Mouse (Mus musculus) heart, embryonic 16.5 days (tissue): ENCODE results near the gene Exosc8. TPM values are rescaled to one million over a fixed set of nuclear protein-coding genes. Genes with fewer than 3 reads are reported as not detected.
A peak's percentile ranks its signal among the peaks of the same experiment; 100 is the strongest.

Experiments
- ATAC-seq: fragments of 200-750 bp; cut with Nextera tagmentation; replicated peaks from 2 replicates; pipeline ENCODE4 v1.8.0; 2017; ENCODE audit warnings: moderate number of reproducible peaks; ENCODE audit not compliant: insufficient read depth, low FRiP score; ENCODE audit errors: extremely low read depth
- H3K27ac ChIP-seq: fragments of 300-500 bp; sonication (generic); 2 replicates; pipeline ENCODE4 v1.5.1; 2014; ENCODE audit warnings: mild to moderate bottlenecking, low read length, control low read depth, moderate library complexity
- H3K27me3 ChIP-seq: fragments of 300-500 bp; sonication (generic); 2 replicates; pipeline ENCODE4 v1.6.1; 2014; ENCODE audit warnings: low read length, mixed read lengths; ENCODE audit not compliant: control insufficient read depth, insufficient read depth
- H3K36me3 ChIP-seq: fragments of 300-500 bp; sonication (generic); 2 replicates; pipeline ENCODE4 v1.6.1; 2014; ENCODE audit not compliant: control insufficient read depth, insufficient read depth
- H3K4me1 ChIP-seq: fragments of 300-500 bp; sonication (generic); 2 replicates; pipeline ENCODE4 v1.6.1; 2014; ENCODE audit warnings: low read length, mixed read lengths; ENCODE audit not compliant: control insufficient read depth, insufficient read depth
- H3K4me2 ChIP-seq: fragments of 300-500 bp; sonication (generic); 2 replicates; pipeline ENCODE4 v1.6.1; 2014; ENCODE audit warnings: low read depth, mild to moderate bottlenecking, control low read depth, low read length
- H3K4me3 ChIP-seq: fragments of 300-500 bp; sonication (generic); 2 replicates; pipeline ENCODE4 v1.5.1; 2014; ENCODE audit warnings: mild to moderate bottlenecking, control low read depth, low read length
- H3K9ac ChIP-seq: fragments of 300-500 bp; sonication (generic); 2 replicates; pipeline ENCODE4 v1.6.1; 2014; ENCODE audit warnings: low read length, control low read depth
- H3K9me3 ChIP-seq: fragments of 300-500 bp; sonication (generic); replicated peaks from 2 replicates; pipeline ENCODE4 v1.6.1; 2016; ENCODE audit warnings: low read length; ENCODE audit not compliant: control insufficient read depth
- WGBS: fragments of 180-500 bp; shearing (Covaris S2); extraction: QIAGEN DNeasy Blood & Tissue Kit; methylation state at CpG from one replicate; pipeline ENCODE4 v1.1.7; 2014; 5-methylcytosine and 5-hydroxymethylcytosine counted together
- polyA plus RNA-seq: library from polyadenylated mRNA; unstranded; fragments of >200 nt; fragmentation: Nextera tagmentation; extraction: Ambion mirVana; gene quantifications from 2 replicates; pipeline ENCODE4 v1.2.1, GENCODE M21; 2015

Exosc8 gene
- polyA plus RNA-seq, 1 experiment from 2014 or later: 75.0 TPM

DNA sequence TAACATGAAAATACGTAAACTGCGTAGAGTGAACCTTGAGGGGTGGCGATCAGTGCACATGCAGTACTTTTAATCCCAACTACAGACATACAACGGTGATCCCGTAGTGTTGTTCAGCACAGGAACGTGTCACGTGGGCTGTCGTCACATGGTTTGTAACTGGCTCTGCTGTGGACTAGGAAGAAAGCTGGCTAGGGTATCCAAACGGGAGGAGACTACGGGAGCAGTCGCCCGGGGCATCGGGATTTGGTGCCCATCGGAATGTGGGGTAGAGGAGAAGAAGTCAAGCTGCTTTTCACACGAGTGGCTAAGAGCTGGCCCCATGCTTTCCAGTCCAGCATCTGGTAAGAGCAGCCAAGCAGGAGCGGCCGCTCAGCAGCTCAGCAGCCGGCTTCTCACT, 29.2 kb upstream of the Exosc8 start:
- Histone ChIP-seq H3K27me3 (no peaks in the 10 kb centered on the region), H3K36me3 (no peaks in the 10 kb centered on the region), H3K27ac (no peak overlapping the region), H3K4me2 (peak overlapping the region; percentile 49), H3K9me3 (no peaks in the 10 kb centered on the region), H3K9ac (peak overlapping the region; percentile 57; the same call in 1 of the 2 replicates), H3K4me1 (no peaks in the 10 kb centered on the region), H3K4me3 (peak overlapping the region; percentile 42)
- 58% methylated on average over 18 of the region's 18 CpGs for WGBS
- peak; percentile 60; the same call in 1 of the 2 replicates for ATAC-seq

DNA sequence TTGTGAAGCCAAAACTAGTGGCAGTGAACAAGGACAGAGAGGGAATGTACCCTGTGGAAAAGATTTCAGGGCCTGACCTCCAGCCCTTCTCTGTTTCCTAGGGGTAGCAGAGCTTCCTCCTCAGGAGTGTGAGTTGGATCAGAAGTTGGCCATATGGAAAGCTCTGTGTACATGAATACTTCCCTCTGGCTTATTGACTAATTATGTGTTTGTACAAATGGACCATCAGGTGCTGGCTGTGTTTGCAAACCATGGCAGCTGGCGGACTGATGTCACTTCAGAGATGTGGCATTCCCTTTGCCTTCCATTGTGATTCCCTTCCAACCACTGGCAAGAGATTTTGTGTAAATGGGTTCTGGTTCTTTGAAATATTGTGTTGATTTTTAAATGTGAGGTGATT, 26.1 kb upstream of the Exosc8 start:
- no peak for ATAC-seq
- Histone ChIP-seq H3K4me2 (no peak overlapping the region), H3K9me3 (no peaks in the 10 kb centered on the region), H3K4me1 (peaks cover 5% of the 10 kb centered on the region; the same call in 1 of the 2 replicates), H3K27me3 (no peaks in the 10 kb centered on the region), H3K4me3 (no peak overlapping the region), H3K36me3 (no peaks in the 10 kb centered on the region), H3K27ac (no peak overlapping the region), H3K9ac (no peak overlapping the region)
- WGBS: 81% methylated on average over 1 of the region's 1 CpGs

DNA sequence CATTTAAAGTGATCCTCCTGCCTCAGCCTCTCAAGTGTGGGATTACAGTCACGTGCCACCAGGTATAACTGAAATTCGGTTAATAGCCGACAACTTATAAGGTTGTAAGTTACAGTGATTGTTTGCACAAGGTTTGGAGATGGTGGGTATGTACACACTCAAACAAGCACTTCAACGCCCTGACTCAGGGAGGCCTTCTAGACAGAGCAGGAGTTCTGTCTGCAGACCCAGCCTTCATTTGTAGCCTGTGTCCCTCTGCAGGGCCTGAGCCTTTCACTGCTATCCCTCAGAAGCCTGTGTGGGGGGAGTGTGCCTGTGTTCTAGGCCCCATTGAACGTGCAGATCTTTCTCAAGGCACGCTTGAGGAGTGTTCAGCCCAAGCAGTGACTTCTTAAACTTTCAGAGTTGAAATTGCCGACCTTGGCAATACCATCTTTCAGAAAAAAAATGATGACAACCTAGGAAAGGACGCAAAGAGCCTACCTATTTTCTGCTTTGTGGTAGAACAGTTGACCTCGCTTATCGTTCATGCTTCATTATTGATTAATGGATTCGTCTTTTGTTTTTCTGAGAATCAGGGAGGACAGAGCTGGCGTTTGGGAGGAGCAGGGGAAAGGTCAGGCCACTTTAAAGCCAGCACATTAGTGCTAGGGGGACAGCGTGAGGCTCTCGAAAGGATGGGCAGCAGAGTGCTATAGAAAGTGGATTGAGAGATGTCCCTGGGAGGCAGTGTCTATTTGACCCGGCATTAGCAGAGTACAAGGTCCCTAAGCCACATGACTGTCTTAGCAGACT, 25.3 kb upstream of the Exosc8 start:
- no peak overlapping the region for H3K9ac ChIP-seq
- H3K4me3 ChIP-seq: no peak overlapping the region
- no peaks in the 10 kb centered on the region for H3K27me3 ChIP-seq
- WGBS: 71% methylated on average over 15 of the region's 15 CpGs
- no peak overlapping the region for H3K27ac ChIP-seq
- H3K36me3 ChIP-seq: no peaks in the 10 kb centered on the region
- ATAC-seq: no peak
- no peaks in the 10 kb centered on the region for H3K9me3 ChIP-seq
- H3K4me2 ChIP-seq: no peak overlapping the region
- H3K4me1 ChIP-seq: peaks cover 8% of the 10 kb centered on the region; the same call in 1 of the 2 replicates

DNA sequence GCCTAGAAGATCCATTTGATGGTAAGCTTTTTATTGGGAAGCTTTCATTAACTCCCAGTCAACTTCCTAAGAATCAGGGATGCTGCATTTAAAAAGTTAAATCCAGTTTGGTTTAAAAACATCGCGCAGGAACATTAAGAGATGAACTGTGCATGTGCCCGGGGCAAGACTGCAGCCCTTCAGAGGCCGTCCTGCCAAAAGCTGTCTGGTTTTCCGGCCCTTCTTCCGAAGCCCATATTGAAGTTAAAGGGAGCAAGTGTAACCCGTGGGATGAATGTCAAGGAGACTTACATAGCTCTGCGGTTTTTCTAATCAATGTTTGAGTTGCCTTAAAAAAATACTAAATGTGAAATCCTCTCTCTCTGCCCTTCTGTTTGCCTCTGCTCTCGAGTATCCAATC, 24.0 kb upstream of the Exosc8 start:
- WGBS: 81% methylated on average over 9 of the region's 9 CpGs

DNA sequence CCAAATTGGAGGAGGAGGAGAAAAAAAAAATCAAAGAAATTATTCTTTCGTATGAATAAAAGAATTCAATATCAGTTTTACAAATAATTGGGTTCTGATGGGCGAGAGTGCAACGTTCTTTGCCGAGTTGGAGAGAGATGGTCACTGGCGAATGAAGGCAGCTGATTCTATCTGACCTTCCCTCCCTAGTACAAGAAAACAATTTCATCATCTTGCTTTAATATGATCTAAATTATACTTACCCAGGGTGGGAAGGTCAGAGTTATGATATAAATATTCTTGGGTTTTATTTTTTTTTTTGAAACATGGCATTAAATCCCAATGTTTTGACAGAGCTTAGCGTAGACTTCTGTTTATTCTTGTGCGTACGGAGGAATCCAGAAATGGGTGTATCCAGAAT, 22.3 kb upstream of the Exosc8 start:
- no peaks in the 10 kb centered on the region for H3K36me3 ChIP-seq
- H3K4me1 ChIP-seq: peaks cover 12% of the 10 kb centered on the region; the same call in 1 of the 2 replicates
- ATAC-seq: no peak
- no peak overlapping the region for H3K4me3 ChIP-seq
- no peak overlapping the region for H3K9ac ChIP-seq
- WGBS: 85% methylated on average over 8 of the region's 8 CpGs
- H3K4me2 ChIP-seq: no peak overlapping the region
- peaks cover 4% of the 10 kb centered on the region; the same call in 1 of the 2 replicates for H3K27me3 ChIP-seq
- H3K9me3 ChIP-seq: no peaks in the 10 kb centered on the region
- no peak overlapping the region for H3K27ac ChIP-seq

More for the DNA sequence above, 24.0 kb upstream of the Exosc8 start:
- no peak overlapping the region for H3K4me3 ChIP-seq
- H3K36me3 ChIP-seq: no peaks in the 10 kb centered on the region
- peaks cover 4% of the 10 kb centered on the region; the same call in 1 of the 2 replicates for H3K27me3 ChIP-seq
- ATAC-seq: no peak
- peaks cover 12% of the 10 kb centered on the region; the same call in 1 of the 2 replicates for H3K4me1 ChIP-seq
- H3K27ac ChIP-seq: no peak overlapping the region
- H3K4me2 ChIP-seq: no peak overlapping the region
- H3K9ac ChIP-seq: no peak overlapping the region
- no peaks in the 10 kb centered on the region for H3K9me3 ChIP-seq

DNA sequence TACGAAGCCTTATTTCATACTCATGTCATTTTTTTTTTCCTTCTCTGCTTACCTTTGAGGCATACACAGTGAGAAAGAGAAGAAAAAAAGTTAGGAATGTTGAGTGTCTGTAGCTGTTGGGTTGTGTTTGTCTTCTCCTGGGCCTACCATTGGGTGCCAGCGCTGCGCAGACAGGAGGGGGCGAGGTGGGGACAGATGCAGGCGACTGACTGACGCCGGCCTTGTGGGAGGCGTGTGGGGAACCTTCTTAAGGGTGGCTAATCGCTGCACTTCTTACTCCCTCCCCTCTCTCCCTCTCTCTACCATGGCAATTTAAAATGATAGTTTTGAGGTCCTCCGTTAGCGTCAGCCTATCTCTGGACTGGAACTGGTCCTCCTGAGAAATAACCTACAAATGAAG, 20.9 kb upstream of the Exosc8 start:
- Histone ChIP-seq H3K27me3 (peaks cover 4% of the 10 kb centered on the region; the same call in 1 of the 2 replicates), H3K9ac (peak overlapping the region; percentile 84), H3K27ac (peak overlapping the region; percentile 83), H3K4me2 (peak overlapping the region; percentile 100), H3K4me3 (peak overlapping the region; percentile 85), H3K4me1 (peaks cover 12% of the 10 kb centered on the region; the same call in 1 of the 2 replicates), H3K9me3 (no peaks in the 10 kb centered on the region), H3K36me3 (peaks cover 4% of the 10 kb centered on the region)
- no peak for ATAC-seq
- 2% methylated on average over 11 of the region's 11 CpGs for WGBS

DNA sequence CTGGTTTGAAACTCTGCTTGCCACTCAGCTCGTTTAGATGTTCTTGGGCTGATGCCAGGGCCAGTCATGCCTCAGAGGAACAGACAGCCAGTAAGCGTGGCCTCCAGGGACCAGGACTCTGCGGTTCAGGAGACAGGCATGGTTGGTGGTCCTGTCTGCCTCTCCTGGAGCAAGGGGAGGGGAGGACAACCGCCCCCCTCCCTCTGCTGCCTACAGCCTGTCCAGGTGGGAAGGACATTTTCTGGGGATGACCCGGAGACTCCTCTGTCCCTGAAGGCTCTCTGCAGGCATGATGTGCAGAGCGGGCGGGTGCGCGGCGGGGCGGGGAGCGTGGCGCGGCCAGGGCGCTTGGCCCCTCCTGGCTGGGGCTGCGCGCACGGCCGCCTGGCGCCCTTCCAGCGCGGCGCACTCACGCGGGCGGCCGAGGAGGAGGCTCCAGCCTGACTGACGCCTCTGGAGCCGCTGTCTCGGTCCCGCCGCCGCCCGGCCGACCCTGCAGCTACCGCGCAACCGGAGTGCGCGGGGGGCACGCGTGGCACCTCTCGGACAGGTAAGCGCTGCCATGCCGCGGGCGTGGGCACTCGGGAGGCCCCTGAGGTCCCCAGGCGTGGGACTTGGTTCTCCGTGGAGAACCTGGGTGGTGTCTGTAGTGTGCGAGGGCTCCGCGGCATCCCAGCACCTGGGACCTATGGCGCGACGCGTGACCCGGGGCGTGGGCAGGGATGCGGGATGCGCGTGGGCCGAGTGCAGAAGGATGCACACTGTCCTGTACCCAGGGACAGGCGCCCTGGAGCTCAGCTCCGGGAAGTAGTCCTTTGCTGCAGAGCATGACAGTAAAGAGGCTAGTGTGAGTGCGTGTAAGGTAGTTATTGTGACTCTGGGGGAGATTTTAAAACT, 20.2 kb upstream of the Exosc8 start, which contains the start of gene Smad9:
TSS of gene Smad9 (plus strand) at position 438 of the 897 bp plus-strand sequence.
- Histone ChIP-seq H3K9me3 (no peaks in the 10 kb centered on the region), H3K9ac (peak within 1 kb of the TSS; percentile 84), H3K27me3 (peaks cover 4% of the 10 kb centered on the region; the same call in 1 of the 2 replicates), H3K4me2 (peak within 1 kb of the TSS; percentile 100), H3K27ac (peak within 1 kb of the TSS; percentile 83), H3K4me1 (peaks cover 12% of the 10 kb centered on the region; the same call in 1 of the 2 replicates), H3K36me3 (peaks cover 9% of the 10 kb centered on the region), H3K4me3 (peak within 1 kb of the TSS; percentile 85)
- WGBS: under 1% methylated on average over 61 of the region's 66 CpGs
- ATAC-seq: peak; percentile 93

DNA sequence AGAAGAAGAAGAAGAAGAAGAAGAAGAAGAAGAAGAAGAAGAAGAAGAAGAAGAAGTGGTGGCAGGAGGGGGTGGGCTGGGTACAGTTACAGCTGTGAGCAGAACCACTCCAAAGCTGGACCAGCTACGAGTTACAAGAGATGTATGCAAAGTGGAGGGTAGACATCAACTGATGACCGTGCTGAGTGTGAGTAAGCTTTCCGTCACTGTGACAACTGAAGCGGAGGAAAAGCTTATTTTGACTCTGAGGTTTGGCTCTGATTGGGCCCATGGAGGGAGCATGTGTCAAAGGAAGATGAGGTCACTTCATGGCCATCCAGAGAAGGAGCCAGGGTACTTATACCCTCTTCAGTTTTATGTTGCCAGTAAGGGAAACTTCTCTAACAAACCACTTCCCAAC, 18.2 kb upstream of the Exosc8 start:
- no peak for ATAC-seq
- WGBS: 68% methylated on average over 4 of the region's 4 CpGs
- peaks cover 12% of the 10 kb centered on the region; the same call in 1 of the 2 replicates for H3K4me1 ChIP-seq
- H3K4me2 ChIP-seq: no peak overlapping the region
- peaks cover 28% of the 10 kb centered on the region for H3K36me3 ChIP-seq
- H3K9me3 ChIP-seq: no peaks in the 10 kb centered on the region
- H3K9ac ChIP-seq: no peak overlapping the region
- no peak overlapping the region for H3K27ac ChIP-seq
- no peak overlapping the region for H3K4me3 ChIP-seq
- H3K27me3 ChIP-seq: peaks cover 4% of the 10 kb centered on the region; the same call in 1 of the 2 replicates
